Mouse (Mus musculus) cerebellum, postnatal 25 days (tissue): Measurements from ENCODE around the gene Tgfbr3l.
"Not testable (repeated sequence)": the region's sequence is repeated elsewhere in the genome, so short reads cannot be mapped to it uniquely, and the experiment has no call there.

Experiments used
- DNase-seq, 2 experiments: peaks; one replicate each; pipeline ENCODE4 v3.0.0; 2021; ENCODE audit warnings: mixed read lengths in 2 of 2

The Tgfbr3l gene

GRCm38 (mm10) chr8:4238434-4239192 is 9.4 kb upstream of the Tgfbr3l start, which contains the start of the genes Map2k7 and Gm49320:
Map2k7 (plus strand) TSS chr8:4238740.
Gm49320 (plus strand) TSS chr8:4238865.
- DNase-seq = peak; percentile 100

GRCm38 (mm10) chr8:4239193-4239890 is 8.7 kb upstream of the Tgfbr3l start:
- no peak for DNase-seq

- DNase-seq = no peak
Measured at GRCm38 (mm10) chr8:4245061-4245460, 3.0 kb upstream of the Tgfbr3l start.

- DNase-seq = peak in 1 of 2 experiments; percentile 40
Measured at GRCm38 (mm10) chr8:4245737-4246136, 2.3 kb upstream of the Tgfbr3l start.

GRCm38 (mm10) chr8:4247241-4247640 is 773 bp upstream of the Tgfbr3l start:
- DNase-seq = no peak

GRCm38 (mm10) chr8:4249213-4249612 is 1.2 kb downstream of the Tgfbr3l start:
- peak in 1 of 2 experiments; percentile 19 for DNase-seq

GRCm38 (mm10) chr8:4250306-4250970 is 2.4 kb downstream of the Tgfbr3l start:
- peak; percentile 85 to 92 for DNase-seq

- peak in 1 of 2 experiments; percentile 6 for DNase-seq
Measured at GRCm38 (mm10) chr8:4252116-4252760, 4.2 kb downstream of the Tgfbr3l start.

GRCm38 (mm10) chr8:4252934-4253841 is 5.2 kb downstream of the Tgfbr3l start, which contains the start of gene Snapc2:
Snapc2 (plus strand) TSS chr8:4253080.
- peak; percentile 95 to 97 for DNase-seq

GRCm38 (mm10) chr8:4254001-4254400 is 6.0 kb downstream of the Tgfbr3l start:
- peak; percentile 77 to 90 for DNase-seq

GRCm38 (mm10) chr8:4255471-4255870 is 7.5 kb downstream of the Tgfbr3l start:
- DNase-seq = not testable (repeated sequence)

- DNase-seq = peak in 1 of 2 experiments; percentile 4
Measured at GRCm38 (mm10) chr8:4256911-4257310, 8.9 kb downstream of the Tgfbr3l start.

- peak in 1 of 2 experiments; percentile 2 for DNase-seq
Measured at GRCm38 (mm10) chr8:4257350-4257749, 9.3 kb downstream of the Tgfbr3l start.

- DNase-seq = peak; percentile 64 to 78
Measured at GRCm38 (mm10) chr8:4258233-4258632, 10.2 kb downstream of the Tgfbr3l start.

- DNase-seq = peak in 1 of 2 experiments; percentile 42
Measured at GRCm38 (mm10) chr8:4258678-4259077, 10.7 kb downstream of the Tgfbr3l start.

- peak; percentile 71 to 87 for DNase-seq
Measured at GRCm38 (mm10) chr8:4259125-4259804, 11.3 kb downstream of the Tgfbr3l start, which contains the start of gene Ctxn1. Ctxn1 (minus strand) TSS chr8:4259274.

GRCm38 (mm10) chr8:4259805-4260170 is 11.8 kb downstream of the Tgfbr3l start:
- DNase-seq = no peak

- DNase-seq = no peak
Measured at GRCm38 (mm10) chr8:4263105-4263791, 15.2 kb downstream of the Tgfbr3l start.

- no peak for DNase-seq
Measured at GRCm38 (mm10) chr8:4265160-4265914, 17.3 kb downstream of the Tgfbr3l start.
